Mouse (Mus musculus) heart, adult 2 months (tissue): ENCODE measurements around the gene Ctdnep1. TPM values are rescaled to one million over a fixed set of nuclear protein-coding genes. Genes with fewer than 3 reads are reported as not detected.

ENCODE experiments used
- DNase-seq, 2 experiments: peaks; one replicate each; pipeline ENCODE4 v3.0.0; 2021
- H3K27ac ChIP-seq: fragments of 200-600 bp; 2 replicates; pipeline ENCODE4 v1.8.1; 2022
- H3K27me3 ChIP-seq: fragments of 200-500 bp; 2 replicates; pipeline ENCODE4 v1.6.1; 2012; ENCODE audit warnings: mild to moderate bottlenecking, low read length, inconsistent platforms, mixed read lengths; ENCODE audit not compliant: control insufficient read depth, insufficient read depth
- H3K36me3 ChIP-seq: fragments of 200-500 bp; 2 replicates; pipeline ENCODE4 v1.6.1; 2012; ENCODE audit warnings: low read length, inconsistent platforms; ENCODE audit not compliant: control insufficient read depth, insufficient read depth
- H3K4me1 ChIP-seq: fragments of 200-500 bp; 2 replicates; pipeline ENCODE4 v1.6.1; 2011; ENCODE audit warnings: low read length; ENCODE audit not compliant: control insufficient read depth, insufficient read depth
- H3K4me3 ChIP-seq: fragments of 200-600 bp; 2 replicates; pipeline ENCODE4 v1.8.1; 2022
- H3K79me2 ChIP-seq: fragments of 200-500 bp; replicated peaks from 2 replicates; pipeline ENCODE4 v1.6.1; 2012; ENCODE audit warnings: mild to moderate bottlenecking, inconsistent platforms, low read length, moderate library complexity, mixed read lengths; ENCODE audit not compliant: control insufficient read depth, insufficient read depth
- H3K9ac ChIP-seq: fragments of 200-500 bp; 2 replicates; pipeline ENCODE4 v1.6.1; 2012; ENCODE audit warnings: low read depth, mild to moderate bottlenecking, control low read depth, inconsistent platforms, low read length, mixed read lengths
- CTCF ChIP-seq: fragments of 200-600 bp; IDR thresholded peaks from 2 replicates; pipeline ENCODE4 v1.8.1; 2022; ENCODE audit warnings: antibody characterized with exemption, mild to moderate bottlenecking, moderate library complexity
- EP300 ChIP-seq: fragments of 200-500 bp; IDR thresholded peaks from 2 replicates; pipeline ENCODE4 v1.6.1; 2011; ENCODE audit warnings: low read depth, low read length, control low read depth; ENCODE audit not compliant: insufficient read depth
- POLR2A ChIP-seq: fragments of 200-500 bp; IDR thresholded peaks from 2 replicates; pipeline ENCODE4 v1.6.1; 2011; ENCODE audit warnings: mild to moderate bottlenecking, low read depth, low read length, control low read depth; ENCODE audit not compliant: insufficient read depth
- WGBS: fragments of 180-500 bp; shearing (Covaris S2); methylation state at CpG from one replicate; pipeline ENCODE4 v1.1.7; 2018; 5-methylcytosine and 5-hydroxymethylcytosine counted together
- intact Hi-C: fragments of 180-260 bp; cut with DNase I; formaldehyde crosslinking; loops from one replicate; pipeline ENCODE4 v1.15.1; 2025
- polyA plus RNA-seq: library from polyadenylated mRNA; depleted of rRNA; stranded (reverse); fragments of >200 nt; gene quantifications from 2 replicates; pipeline ENCODE4 v1.2.3, GENCODE M21; 2012
- total RNA-seq, 2 experiments: library from RNA; stranded (reverse); gene quantifications; 2 replicates each; pipeline ENCODE4 v1.2.3; 2021

Ctdnep1 gene
- total and polyA plus RNA-seq, 3 experiments, result 138 to 144 (median 143) TPM

GRCm38 (mm10) chr11:70001865-70002264 is 20.9 kb downstream of the Ctdnep1 start:
- no peak for DNase-seq
- peaks cover 3% of the 10 kb centered on the region for H3K79me2 ChIP-seq
- H3K36me3 ChIP-seq, result no peaks in the 10 kb centered on the region
- H3K4me3 ChIP-seq, result no peak overlapping the region
- no peak overlapping the region for H3K27ac ChIP-seq
- peaks cover 1% of the 10 kb centered on the region for H3K4me1 ChIP-seq
- no peak for TF ChIP-seq POLR2A
- TF ChIP-seq CTCF, result peak; percentile 62
- intact Hi-C loops, result loop anchor here (2.0 kb wide), 2 partner anchors 13 to 67 kb away; partner anchors contain the start of genes Acadvl and Ybx2
- no peaks in the 10 kb centered on the region for H3K27me3 ChIP-seq
- H3K9ac ChIP-seq, result no peak overlapping the region

GRCm38 (mm10) chr11:70002471-70002870 is 21.5 kb downstream of the Ctdnep1 start:
- H3K36me3 ChIP-seq, result no peaks in the 10 kb centered on the region
- WGBS, result 87% methylated on average over 2 of the region's 2 CpGs

GRCm38 (mm10) chr11:70005521-70005920 is 24.6 kb downstream of the Ctdnep1 start:
- H3K79me2 ChIP-seq, result peaks cover 3% of the 10 kb centered on the region
- no peaks in the 10 kb centered on the region for H3K36me3 ChIP-seq
- WGBS, result 62% methylated on average over 5 of the region's 5 CpGs
- peaks cover 1% of the 10 kb centered on the region for H3K4me1 ChIP-seq
- intact Hi-C loops, result no loop called here
- TF ChIP-seq CTCF (peak; percentile 53), POLR2A (no peak)
- no peak overlapping the region for H3K9ac ChIP-seq
- no peaks in the 10 kb centered on the region for H3K27me3 ChIP-seq
- DNase-seq, result no peak
- no peak overlapping the region for H3K4me3 ChIP-seq
- H3K27ac ChIP-seq, result no peak overlapping the region

More at GRCm38 (mm10) chr11:70002471-70002870, 21.5 kb downstream of the Ctdnep1 start:
- no peak for TF ChIP-seq CTCF
- no peak for TF ChIP-seq POLR2A
- TF ChIP-seq EP300, result no peak
- H3K79me2 ChIP-seq, result peaks cover 3% of the 10 kb centered on the region
- H3K27me3 ChIP-seq, result no peaks in the 10 kb centered on the region
- DNase-seq, result no peak
- no peak overlapping the region for H3K27ac ChIP-seq
- no peak overlapping the region for H3K9ac ChIP-seq
- intact Hi-C loops, result no loop called here
- H3K4me3 ChIP-seq, result no peak overlapping the region
- H3K4me1 ChIP-seq, result peaks cover 1% of the 10 kb centered on the region

- Histone ChIP-seq H3K4me3 (no peak overlapping the region), H3K27me3 (no peaks in the 10 kb centered on the region), H3K36me3 (no peaks in the 10 kb centered on the region), H3K9ac (no peak overlapping the region), H3K27ac (no peak overlapping the region), H3K79me2 (no peaks in the 10 kb centered on the region), H3K4me1 (peaks cover 5% of the 10 kb centered on the region)
- WGBS, result 81% methylated on average over 6 of the region's 6 CpGs
- intact Hi-C loops, result no loop called here
- DNase-seq, result no peak
- TF ChIP-seq EP300 (no peak), POLR2A (no peak)
These were observed 29.1 kb downstream of the Ctdnep1 start for GRCm38 (mm10) chr11:70010033-70010432.

- WGBS, result 69% methylated on average over 12 of the region's 12 CpGs
- intact Hi-C loops, result no loop called here
- H3K79me2 ChIP-seq, result no peaks in the 10 kb centered on the region
These were observed 29.6 kb downstream of the Ctdnep1 start for GRCm38 (mm10) chr11:70010548-70010947.

GRCm38 (mm10) chr11:70010961-70011360 is 30.0 kb downstream of the Ctdnep1 start:
- DNase-seq, result no peak
- intact Hi-C loops, result no loop called here
- Histone ChIP-seq H3K27me3 (no peaks in the 10 kb centered on the region), H3K4me1 (peaks cover 5% of the 10 kb centered on the region), H3K4me3 (no peak overlapping the region), H3K79me2 (no peaks in the 10 kb centered on the region), H3K27ac (no peak overlapping the region), H3K9ac (no peak overlapping the region), H3K36me3 (no peaks in the 10 kb centered on the region)
- no peak for TF ChIP-seq POLR2A
- no peak for TF ChIP-seq EP300
- no peak for TF ChIP-seq CTCF
- 86% methylated on average over 10 of the region's 10 CpGs for WGBS

More at GRCm38 (mm10) chr11:70010548-70010947, 29.6 kb downstream of the Ctdnep1 start:
- no peak overlapping the region for H3K4me3 ChIP-seq
- H3K27me3 ChIP-seq, result no peaks in the 10 kb centered on the region
- no peak overlapping the region for H3K27ac ChIP-seq
- no peaks in the 10 kb centered on the region for H3K36me3 ChIP-seq
- peaks cover 5% of the 10 kb centered on the region for H3K4me1 ChIP-seq
- TF ChIP-seq POLR2A (no peak), EP300 (no peak), CTCF (no peak)
- no peak overlapping the region for H3K9ac ChIP-seq
- no peak for DNase-seq
